Mouse (Mus musculus) c-Kit-negative CD71-positive TER-119-positive erythroid progenitor cells, embryonic 14.5 days (primary cell): ENCODE measurements around the gene Efna3.

Experiments
- DNase-seq: peaks from one replicate; pipeline ENCODE4 v3.0.0-alpha.2; 2013; ENCODE audit warnings: low read depth, low spot score

Gene Efna3

DNA sequence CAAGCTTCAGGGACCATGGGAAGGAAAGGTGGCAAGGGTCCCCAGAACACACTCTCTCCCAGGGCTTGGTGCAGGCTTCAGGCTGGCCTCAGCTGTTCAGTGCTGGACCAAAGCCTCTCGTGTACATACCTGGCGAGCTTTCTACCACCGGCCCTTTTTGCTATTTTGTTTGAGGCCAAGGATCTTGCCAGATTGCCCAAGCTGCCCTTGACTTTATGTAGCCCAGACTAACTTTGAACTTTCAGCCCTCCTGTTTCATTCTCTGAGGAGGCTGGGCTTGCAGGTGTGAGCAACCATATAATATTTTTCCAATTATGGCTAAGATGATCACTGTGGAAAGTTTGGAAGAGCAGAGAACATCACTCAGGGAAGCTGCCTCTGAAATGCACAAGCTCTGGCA is 38.5 kb downstream of the Efna3 start:
- DNase-seq, result no peak

DNA sequence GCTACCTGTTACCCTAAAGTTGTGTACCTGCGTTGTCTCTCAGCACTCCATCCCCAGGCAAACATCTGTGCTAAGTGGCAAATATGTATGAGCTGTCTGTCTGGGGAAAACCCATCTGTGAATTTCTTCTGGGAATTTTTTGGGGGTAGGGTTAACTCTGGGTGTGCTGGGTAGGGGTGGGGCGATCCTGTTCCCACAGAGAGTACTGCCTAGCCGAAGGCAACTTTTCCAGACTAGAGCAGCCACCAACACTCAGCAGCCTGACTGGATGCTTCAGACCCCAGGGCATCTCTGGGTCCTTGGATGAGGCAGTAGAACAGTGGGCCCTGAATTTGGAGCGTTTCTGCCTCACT is 40.5 kb downstream of the Efna3 start:
- DNase-seq, result no peak

DNA sequence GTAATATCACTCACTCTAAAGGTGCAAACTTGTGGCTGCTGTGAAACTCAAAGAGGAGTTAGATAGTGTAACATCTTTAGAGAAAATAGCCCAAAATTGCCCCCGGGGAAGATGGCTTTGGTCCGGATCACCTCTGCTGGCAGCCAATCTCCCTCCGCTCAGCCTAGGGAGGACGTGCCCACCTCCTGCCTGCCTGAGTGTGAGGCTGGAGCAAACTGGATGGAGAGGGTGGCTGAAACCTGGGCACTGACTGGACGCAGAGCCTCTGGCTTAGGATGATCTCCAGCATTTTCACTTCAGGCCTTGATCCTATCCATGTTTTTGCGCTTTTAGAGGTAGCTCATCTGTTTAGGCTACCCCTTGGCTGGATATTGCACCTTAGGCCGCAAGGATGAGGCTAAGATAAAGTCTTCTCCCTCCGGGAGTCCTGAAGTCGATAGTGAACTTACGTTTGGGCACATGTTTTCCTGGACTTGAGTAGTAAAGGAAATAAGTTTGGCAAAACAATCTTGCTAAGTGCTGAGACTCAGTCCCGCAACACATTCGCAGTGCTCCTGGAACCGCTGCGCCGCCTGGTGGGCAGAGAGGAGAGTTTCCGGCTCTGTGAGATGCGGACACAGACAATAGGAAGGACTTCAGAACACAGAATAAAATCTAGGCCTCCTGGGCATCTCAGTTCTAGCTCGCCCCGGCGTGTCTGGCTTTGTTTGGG is 41.0 kb downstream of the Efna3 start:
- DNase-seq, result peak; percentile 27

DNA sequence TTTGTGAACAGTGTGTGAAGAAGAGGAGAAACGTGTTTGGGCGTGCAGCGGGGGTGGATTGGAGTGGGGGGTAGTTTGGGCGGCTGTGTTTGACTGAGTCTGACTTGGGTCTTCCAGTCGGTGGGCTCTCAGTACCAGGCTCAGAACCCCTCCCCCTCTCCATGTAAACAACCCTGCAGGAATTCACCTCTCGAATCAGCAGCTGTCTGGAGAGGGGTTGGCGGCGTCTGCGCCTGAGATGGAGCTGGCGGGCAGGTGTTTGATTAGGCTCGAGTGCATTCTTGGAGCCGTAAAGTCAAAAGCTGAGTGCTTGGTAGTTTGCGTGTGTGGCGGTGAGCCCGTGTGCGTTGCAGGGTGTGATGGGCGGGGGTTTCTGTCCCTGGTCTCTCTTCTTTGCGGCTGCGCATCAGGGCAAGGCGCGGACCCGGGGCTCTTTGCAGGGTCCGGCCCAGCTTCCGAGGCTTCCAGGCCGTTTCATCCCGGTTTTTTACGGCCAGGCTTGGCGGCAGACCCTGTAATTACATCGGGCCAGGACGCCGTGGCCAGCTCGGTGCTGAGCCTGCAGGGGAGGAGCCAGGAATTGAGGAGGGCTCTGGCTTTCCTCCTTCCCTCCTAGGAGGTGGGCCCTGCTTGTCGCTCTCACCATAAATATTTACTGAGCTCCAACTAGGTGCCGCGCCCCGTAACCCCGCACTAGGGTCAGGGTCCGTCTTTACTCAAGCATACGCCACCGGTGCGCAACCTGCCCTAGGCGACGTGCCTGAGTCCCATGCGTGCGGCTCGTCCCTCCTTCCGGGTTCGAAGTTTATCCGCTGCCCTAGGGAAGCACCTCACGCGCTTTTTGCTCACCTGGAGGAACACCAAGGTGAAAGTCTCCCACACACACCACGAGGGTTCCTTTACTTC is 41.9 kb downstream of the Efna3 start, which contains the start of gene Efna1:
TSS of gene Efna1 (minus strand) at position 537 of the 906 bp plus-strand sequence.
- DNase-seq, result no peak

DNA sequence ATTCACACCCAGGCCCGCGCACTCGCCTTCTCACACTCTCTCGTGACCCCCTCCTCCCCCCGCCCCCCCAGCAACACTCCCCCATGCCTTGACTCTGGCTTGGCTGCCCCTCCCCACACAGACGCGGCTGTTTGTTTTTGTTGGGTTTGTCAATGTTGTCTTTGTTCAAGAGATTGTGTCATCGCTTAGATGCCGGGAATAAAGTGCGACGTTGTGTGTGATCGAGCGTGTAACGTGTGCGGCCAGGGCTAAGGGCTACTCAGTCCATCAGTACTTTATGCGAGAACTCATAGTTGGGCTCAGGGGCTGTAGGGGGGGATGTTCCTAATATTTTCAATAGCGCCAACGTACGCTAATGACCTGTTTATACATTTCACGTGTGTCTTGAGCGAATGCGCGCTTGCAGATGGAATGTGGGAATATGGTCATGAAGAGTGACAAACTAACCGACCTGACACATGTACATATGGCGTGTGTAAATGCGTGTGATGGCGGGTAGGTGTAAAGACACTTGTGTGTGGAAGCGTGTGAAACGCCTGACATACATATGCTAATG is 42.6 kb downstream of the Efna3 start:
- no peak for DNase-seq

DNA sequence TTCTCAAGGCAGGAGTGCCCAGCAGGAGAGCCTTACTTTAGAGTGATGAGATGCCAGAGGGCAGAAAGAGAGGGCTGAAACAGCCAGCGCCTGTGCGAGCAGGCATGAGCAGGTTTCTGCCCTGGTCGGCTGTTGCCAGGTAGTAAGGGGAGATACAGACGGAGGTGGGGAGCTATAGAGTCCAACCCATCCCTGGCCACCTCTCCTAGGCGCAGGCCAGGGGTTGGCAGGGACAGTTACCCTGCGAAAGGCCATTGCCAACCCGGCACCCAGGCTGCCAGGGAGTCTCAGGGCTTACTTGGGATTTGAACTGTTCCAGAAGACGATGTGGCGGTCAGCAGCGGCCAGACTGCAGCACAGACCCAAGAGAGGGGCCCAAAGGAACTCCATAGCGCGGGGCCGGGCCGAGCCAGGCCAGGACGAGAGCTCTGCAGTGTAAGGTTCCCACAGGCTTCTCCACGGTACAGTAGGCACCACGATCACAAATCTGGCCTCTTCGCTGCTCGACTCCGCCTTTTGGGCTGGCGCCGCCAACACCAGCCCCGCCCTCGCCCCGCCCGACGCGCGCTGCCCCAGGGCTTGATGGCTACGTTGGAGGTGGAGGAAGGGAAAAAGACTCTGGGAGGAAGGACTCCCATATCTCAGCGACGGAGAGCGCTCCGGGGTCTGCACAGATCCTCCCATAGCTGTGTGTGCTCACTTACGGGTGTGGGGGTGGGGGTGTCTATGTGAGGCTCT is 43.4 kb downstream of the Efna3 start:
- no peak for DNase-seq

DNA sequence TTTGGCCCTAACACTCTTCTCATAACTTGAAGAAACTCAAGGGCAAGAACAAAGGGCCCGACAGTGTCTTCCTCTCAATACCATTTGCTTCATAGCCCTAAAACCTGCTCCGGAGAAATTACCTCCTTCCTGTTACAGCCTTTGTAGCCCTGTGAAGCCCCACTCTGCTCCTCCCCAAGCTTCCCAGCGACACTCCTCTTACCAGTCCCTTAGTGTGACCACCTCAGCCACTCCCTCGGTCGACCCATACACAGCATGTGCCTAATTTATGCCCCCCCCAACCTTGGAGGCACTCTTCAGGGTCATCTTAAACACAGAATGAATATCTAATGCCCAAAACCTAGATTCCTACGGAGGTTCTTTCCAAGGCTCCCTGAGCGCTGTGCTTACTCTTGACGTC is 44.1 kb downstream of the Efna3 start:
- DNase-seq, result no peak

DNA sequence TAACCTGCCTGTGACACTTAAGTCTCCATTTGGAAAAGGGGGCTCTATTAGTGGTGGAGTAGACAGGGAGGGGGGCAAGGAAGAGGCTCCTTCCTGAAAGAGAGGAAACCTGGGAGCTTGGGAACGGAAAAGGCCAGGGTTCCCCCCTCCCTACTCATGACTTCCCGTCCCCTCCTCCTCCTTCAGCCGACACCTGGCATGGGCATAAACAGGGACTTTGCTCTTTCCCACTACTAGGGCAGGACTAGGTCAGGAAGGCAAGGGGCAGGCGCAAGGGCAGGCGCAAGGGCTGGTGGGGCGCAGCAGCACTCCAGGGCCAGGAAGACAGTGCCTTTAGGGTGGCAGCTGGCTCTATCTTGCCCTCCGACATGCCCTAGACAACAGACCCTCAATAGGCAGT is 44.7 kb downstream of the Efna3 start:
- no peak for DNase-seq

DNA sequence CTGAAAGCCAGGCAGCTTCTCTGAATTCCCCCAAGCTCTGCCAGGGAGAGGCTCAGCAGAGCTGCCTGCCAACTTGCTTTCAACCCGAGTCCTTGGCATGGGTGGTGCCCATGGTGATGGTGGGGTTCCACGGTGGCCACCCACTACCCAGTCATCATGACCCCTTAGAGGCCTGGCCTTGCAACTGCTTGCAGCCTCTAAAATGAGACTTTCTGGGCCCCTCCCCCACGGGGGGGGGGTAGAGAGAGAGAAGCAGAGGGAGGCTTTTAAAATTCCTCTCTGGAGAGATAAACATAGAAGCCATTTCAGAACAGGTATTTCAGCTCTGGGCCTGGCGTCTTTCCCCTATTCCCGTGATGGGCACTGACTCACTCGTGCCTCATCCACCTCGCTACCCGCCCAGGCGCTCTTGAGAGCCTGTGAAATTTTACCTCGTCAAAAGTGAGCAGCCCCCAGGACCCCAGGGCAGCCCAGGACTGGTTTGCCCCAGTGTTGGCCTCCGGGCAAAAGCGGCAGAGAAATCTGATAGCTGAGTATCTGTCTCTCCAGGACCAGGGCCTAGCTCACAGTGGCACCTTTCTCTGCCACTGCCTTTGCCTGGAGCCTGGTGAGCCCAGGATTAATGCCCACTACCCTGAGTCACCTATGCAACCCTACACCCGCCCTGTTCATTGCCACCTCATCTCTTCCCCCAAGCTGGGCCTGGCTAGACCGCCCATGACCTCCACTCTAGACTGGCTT is 45.3 kb downstream of the Efna3 start:
- DNase-seq, result no peak

DNA sequence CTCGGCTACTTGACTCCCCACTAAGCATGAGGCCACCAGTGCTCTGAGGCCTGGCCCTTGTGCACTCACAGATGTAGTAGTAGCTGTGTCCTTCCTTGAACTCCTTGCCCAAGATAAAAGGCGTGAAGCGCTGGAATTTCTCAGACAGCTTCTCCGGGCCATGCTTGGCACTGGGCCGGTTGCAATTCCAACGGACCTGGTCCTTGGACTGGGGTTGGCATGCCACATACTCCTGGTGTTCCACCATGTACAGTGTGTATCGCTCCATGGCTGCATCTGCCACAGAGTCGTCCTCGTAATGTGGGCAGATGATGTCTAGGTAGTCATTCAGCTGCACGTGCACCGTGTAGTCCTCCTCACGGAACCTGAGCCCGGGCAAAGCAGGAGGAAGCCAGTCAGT is 46.7 kb downstream of the Efna3 start:
- DNase-seq, result no peak

DNA sequence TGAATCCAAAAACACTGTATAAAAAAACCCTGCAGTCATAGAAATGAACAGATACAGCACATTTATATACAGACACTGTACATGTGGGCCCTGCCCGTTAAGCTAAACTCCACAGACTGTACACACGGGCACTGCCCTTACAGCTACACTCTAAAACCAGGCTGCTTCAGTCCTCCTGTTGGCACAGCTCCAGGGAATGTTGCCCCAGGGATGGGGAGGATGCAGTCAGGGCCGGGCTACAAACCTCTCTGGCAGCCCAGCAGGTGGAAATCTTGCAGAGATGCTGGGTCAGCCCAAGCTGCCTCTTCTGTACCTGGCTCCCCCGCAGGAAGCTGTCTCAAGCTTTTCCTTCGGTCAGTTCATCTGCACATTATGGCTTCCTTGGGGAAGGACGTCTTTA is 51.0 kb downstream of the Efna3 start:
- no peak for DNase-seq

DNA sequence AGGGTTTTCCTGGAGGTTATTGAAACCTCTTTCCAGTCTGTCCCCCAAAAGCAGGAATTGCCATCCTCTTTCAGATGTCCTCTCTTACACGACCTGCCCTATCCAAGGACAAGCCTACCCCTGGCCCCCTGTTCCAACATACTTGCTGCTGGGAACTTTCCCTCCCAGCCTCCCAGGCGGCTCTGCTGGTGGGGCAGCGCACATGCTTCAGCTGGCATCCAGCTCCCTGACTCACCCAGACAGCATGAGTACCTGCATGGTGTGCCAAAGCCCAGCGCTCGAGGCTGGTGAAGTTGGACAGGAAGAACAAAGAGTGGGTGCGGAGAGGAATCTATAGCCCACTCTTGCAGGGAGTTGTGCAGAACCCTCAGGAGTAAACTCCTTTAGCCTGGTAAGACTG is 51.9 kb downstream of the Efna3 start:
- DNase-seq, result no peak

DNA sequence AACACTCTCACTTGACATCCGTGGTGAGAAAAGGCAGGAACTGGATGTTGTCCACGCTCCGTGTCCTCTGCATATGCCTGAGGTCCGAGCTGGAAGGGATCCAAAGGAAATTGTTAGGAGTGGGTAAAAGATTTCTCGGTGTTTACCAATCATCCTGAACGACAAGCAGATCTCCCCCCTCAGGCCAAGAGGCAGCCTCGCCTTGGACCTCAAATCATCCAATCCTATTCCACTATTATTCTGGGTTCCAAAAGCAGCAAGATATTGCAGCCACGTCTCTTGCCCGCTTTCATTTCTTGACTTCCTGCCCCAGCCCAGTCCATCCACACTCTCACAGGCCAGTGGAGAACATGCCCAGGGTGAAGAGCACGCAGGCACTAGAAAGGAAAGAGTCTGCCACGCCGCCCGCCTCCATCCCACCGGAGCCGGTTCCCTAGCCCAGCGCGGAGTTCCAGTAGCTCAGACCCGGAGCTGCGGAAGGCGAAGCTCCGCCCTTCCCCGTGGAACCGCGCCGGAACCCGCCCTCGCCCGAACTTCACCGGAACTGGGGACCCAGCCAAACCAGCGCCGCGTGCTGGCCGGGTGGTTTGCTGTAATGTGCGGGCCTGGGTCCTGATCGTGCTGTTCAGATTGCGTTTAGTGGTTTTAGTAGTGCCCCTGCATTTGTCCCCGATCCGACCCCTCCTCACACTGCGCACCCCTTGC is 52.6 kb downstream of the Efna3 start, which contains the start of gene Slc50a1:
TSS of gene Slc50a1 (minus strand) at position 520 of the 705 bp plus-strand sequence.
- DNase-seq, result no peak

DNA sequence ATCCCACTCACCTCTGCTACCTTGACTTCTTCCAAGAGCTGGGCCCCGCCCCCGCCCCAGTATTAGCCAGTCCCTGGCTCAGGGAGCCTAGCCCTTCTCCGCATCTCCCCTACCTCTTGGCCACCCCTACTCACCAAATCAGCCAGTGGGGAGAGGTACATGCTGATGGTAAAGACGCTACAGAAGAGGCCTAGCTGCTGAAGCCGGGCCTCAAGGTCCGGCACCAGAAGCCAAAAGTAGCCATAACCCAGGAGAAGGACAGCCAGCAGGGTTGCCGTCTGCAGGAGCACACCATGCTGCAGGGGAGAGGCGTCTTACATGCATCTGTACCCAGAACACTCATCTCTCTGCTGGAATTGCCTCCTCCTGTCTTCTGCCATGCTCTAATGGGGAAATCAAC is 53.8 kb downstream of the Efna3 start:
- DNase-seq, result no peak

DNA sequence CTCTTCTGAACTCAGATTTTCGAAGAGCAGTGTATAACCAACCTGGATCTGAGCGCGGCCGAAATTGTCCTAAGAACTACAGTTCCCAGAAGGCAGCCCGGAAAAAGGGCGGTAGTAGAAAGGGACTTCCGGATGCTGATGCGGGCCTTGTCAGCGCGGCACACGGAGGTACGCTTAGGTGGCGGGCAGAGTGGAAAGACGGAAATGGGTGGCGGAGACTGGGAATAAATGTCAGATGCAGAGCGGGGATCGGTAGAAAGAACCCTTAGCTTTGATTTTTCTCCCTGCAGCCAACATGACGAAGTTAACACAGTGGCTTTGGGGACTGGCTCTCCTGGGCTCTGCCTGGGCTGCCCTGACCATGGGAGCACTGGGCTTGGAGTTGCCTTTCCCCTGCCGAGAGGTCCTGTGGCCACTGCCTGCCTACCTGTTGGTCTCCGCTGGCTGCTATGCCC is 56.3 kb downstream of the Efna3 start:
- DNase-seq, result peak; percentile 53
